ENCODE assay signal across 8 mouse cellular contexts in genomic region chrX:101639306-101639705, GRCm38 (mm10). TPM values are rescaled to one million over a fixed set of nuclear protein-coding genes. Genes with fewer than 3 reads are reported as not detected.
DNase-seq lines count a peak whose midpoint lies in the region; ATAC-seq and TF ChIP-seq lines count a peak whose summit lies in the region.

No protein-coding gene starts in this region.

- DNase-seq in cerebellum, adult 2 months: no peak
- DNase-seq in cerebellum, adult 11 months: no peak
- peak; percentile 4 for DNase-seq in thymus, adult 2 months
- no peak for DNase-seq in thymus, postnatal 36 days
- DNase-seq in heart, postnatal 0 days (ENCODE audit: low spot score): no peak
- DNase-seq in liver, postnatal 0 days: no peak
- no peak for DNase-seq in ovary, postnatal 14 days (ENCODE audit: low spot score)
- DNase-seq in right cerebral cortex, postnatal 4 days: no peak

- H3K4me1 ChIP-seq in cerebellum, adult 2 months (ENCODE audit: control insufficient read depth, insufficient read depth, low read length): no peaks in the 10 kb centered on the region
- H3K4me1 ChIP-seq in thymus, adult 2 months (replicated peaks; ENCODE audit: control insufficient read depth, insufficient read depth, low read length): peaks cover 2% of the 10 kb centered on the region
- H3K4me1 ChIP-seq in heart, postnatal 0 days (ENCODE audit: control insufficient read depth, insufficient read depth): 0 out of 2 replicates have a peak, but pooled peaks cover 4% of the 10 kb centered on the region
- H3K4me1 ChIP-seq in liver, postnatal 0 days (ENCODE audit: insufficient read depth): no peaks in the 10 kb centered on the region; the same call in 1 of the 2 replicates

- H3K27ac ChIP-seq in cerebellum, adult 2 months (ENCODE audit: insufficient read depth, low read length): peak overlapping the region; percentile 20; the same call in 1 of the 2 replicates
- peak overlapping the region; percentile 16; the same call in 1 of the 2 replicates for H3K27ac ChIP-seq in thymus, adult 2 months (ENCODE audit: control insufficient read depth, insufficient read depth, low read length)
- H3K27ac ChIP-seq in heart, postnatal 0 days (ENCODE audit: low read depth): peak overlapping the region; percentile 46
- peak overlapping the region; percentile 69 for H3K27ac ChIP-seq in liver, postnatal 0 days (ENCODE audit: low read depth)

- H3K9ac ChIP-seq in heart, postnatal 0 days (replicated peaks; ENCODE audit: low read depth, low read length): peak overlapping the region; percentile 43; the same call in 1 of the 2 replicates
- peak overlapping the region; percentile 65 for H3K9ac ChIP-seq in liver, postnatal 0 days (replicated peaks)

- ATAC-seq in heart, postnatal 0 days (ENCODE audit: insufficient read depth, low read depth): no peak
- peak; percentile 2; the same call in 1 of the 2 replicates for ATAC-seq in liver, postnatal 0 days

- TF ChIP-seq CTCF in cerebellum, adult 2 months (IDR thresholded peaks at IDR 0.05; ENCODE audit: borderline replicate concordance, insufficient read depth, low read depth, low read length): no peak
- TF ChIP-seq CTCF in thymus, adult 2 months (IDR thresholded peaks at IDR 0.05; ENCODE audit: borderline replicate concordance, control insufficient read depth, extremely low read depth, insufficient read depth, low read length, poor library complexity): no peak
- no peak for TF ChIP-seq CTCF in heart, postnatal 0 days (IDR thresholded peaks at IDR 0.05; ENCODE audit: low read depth)
- no peak for TF ChIP-seq CTCF in liver, postnatal 0 days (IDR thresholded peaks at IDR 0.05; ENCODE audit: low read depth)

- H3K4me3 ChIP-seq in cerebellum, adult 2 months (replicated peaks; ENCODE audit: insufficient read depth, low read depth, low read length): peak overlapping the region; percentile 96
- H3K4me3 ChIP-seq in thymus, adult 2 months (ENCODE audit: control insufficient read depth, insufficient read depth, low read length): no peak overlapping the region
- peak overlapping the region; percentile 82 for H3K4me3 ChIP-seq in heart, postnatal 0 days (ENCODE audit: low read depth, low read length)
- peak overlapping the region; percentile 79 for H3K4me3 ChIP-seq in liver, postnatal 0 days (ENCODE audit: low read depth, low read length)

- 8% methylated on average over 13 of the region's 13 CpGs for WGBS in cerebellum, adult 2 months
- WGBS in thymus, adult 2 months: 4% methylated on average over 13 of the region's 13 CpGs
- 16% methylated on average over 13 of the region's 13 CpGs for WGBS in heart, postnatal 0 days
- WGBS in liver, postnatal 0 days (ENCODE audit: insufficient replicate concordance): 13% methylated on average over 13 of the region's 13 CpGs

- TF ChIP-seq EP300 in heart, postnatal 0 days (IDR thresholded peaks at IDR 0.05; ENCODE audit: low read depth): no peak
- TF ChIP-seq EP300 in liver, postnatal 0 days (IDR thresholded peaks at IDR 0.05; ENCODE audit: low read depth): no peak

- no peaks in the 10 kb centered on the region for H3K9me3 ChIP-seq in heart, postnatal 0 days (replicated peaks; ENCODE audit: control insufficient read depth, low read length)
- H3K9me3 ChIP-seq in liver, postnatal 0 days (ENCODE audit: low read length): no peaks in the 10 kb centered on the region

- no peaks in the 10 kb centered on the region for H3K27me3 ChIP-seq in cerebellum, adult 2 months (ENCODE audit: control insufficient read depth, insufficient read depth, low read length)
- H3K27me3 ChIP-seq in thymus, adult 2 months (ENCODE audit: control insufficient read depth, insufficient read depth, low read length): no peaks in the 10 kb centered on the region
- H3K27me3 ChIP-seq in heart, postnatal 0 days (ENCODE audit: control insufficient read depth, insufficient read depth, low read length): no peaks in the 10 kb centered on the region
- H3K27me3 ChIP-seq in liver, postnatal 0 days (ENCODE audit: insufficient read depth, low read length): no peaks in the 10 kb centered on the region

- H3K36me3 ChIP-seq in thymus, adult 2 months (ENCODE audit: control insufficient read depth, insufficient read depth, low read length): peaks cover 11% of the 10 kb centered on the region
- no peaks in the 10 kb centered on the region for H3K36me3 ChIP-seq in heart, postnatal 0 days (replicated peaks; ENCODE audit: control insufficient read depth, insufficient read depth, low read length)
- no peaks in the 10 kb centered on the region for H3K36me3 ChIP-seq in liver, postnatal 0 days (replicated peaks; ENCODE audit: insufficient read depth, low read length)

- no peak for TF ChIP-seq POLR2A in cerebellum, adult 2 months (IDR thresholded peaks at IDR 0.05; ENCODE audit: borderline replicate concordance, insufficient read depth, low read length)
- no peak for TF ChIP-seq POLR2A in thymus, adult 2 months (IDR thresholded peaks at IDR 0.05; ENCODE audit: control insufficient read depth, extremely low read depth, insufficient read depth, low read length, poor library complexity)

- H3K4me2 ChIP-seq in heart, postnatal 0 days (ENCODE audit: low read depth, low read length): peak overlapping the region; percentile 57
- H3K4me2 ChIP-seq in liver, postnatal 0 days (ENCODE audit: low read depth, low read length): peak overlapping the region; percentile 69

RNA-seq across cellular contexts. Expression of gene Ogt, which starts 0.6 kb away (rescaled TPM):
- 238 and 261 TPM in 2 replicates for polyA plus RNA-seq in cerebellum, adult 2 months (2012; rRNA removed)
- 192 and 229 TPM in 2 replicates for polyA plus RNA-seq in thymus, adult 2 months (2012; rRNA removed)
- total RNA-seq in heart, postnatal 0 days (2014; rRNA removed; ENCODE audit: low replicate concordance): 78.6 and 108 TPM in 2 replicates
- polyA plus RNA-seq in heart, postnatal 0 days (2015; fragmentation: Nextera tagmentation; extraction: Ambion mirVana): 46.2 and 49.6 TPM in 2 replicates
- 26.7 and 27.7 TPM in 2 replicates for polyA plus RNA-seq in liver, postnatal 0 days (2015; fragmentation: Nextera tagmentation; extraction: Ambion mirVana)

Comparison
In these comparisons a context has a peak if more than half of its experiments do, and no peak if none do; other contexts are left out.
1. H3K27ac ChIP-seq: peak in every context shown above with its lines; median percentile 69 in liver, postnatal 0 days; 46 in heart, postnatal 0 days; 20 in cerebellum, adult 2 months; 16 in thymus, adult 2 months.